Mouse (Mus musculus): ENCODE measurements at regions not wholly inside any gene's neighbourhood (a gene's known extent, or its start where the extent isn't known, plus 50 kb on each side); places are given as distances from the start of the nearest gene placed in this dataset.

DNA sequence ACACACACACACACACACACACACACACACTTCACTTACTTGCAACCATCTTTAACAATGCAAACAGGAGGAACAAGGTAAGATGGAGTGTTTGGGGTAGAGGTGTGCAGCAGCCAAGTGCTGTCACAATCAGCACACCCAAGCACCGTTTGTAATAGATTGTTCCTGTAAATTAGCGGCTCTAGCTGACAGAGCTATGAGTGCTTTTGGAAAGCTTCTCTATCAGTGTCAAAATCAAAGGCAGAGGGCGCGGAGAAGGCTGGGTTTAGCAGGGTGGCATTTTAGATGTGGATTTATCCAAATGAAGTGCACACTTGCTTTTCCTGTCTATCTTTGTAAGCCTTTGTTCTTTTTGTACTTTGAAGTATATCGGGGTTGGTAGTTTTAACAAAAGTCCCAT is 184.6 kb downstream of the Cog6 start:
- Histone ChIP-seq H3K9me3 (no peaks in the 10 kb centered on the region), H3K27ac (replicated peaks) (no peak overlapping the region), H3K36me3 (no peaks in the 10 kb centered on the region), H3K4me3 (no peak overlapping the region), H3K27me3 (no peaks in the 10 kb centered on the region), H3K4me1 (peaks cover 4% of the 10 kb centered on the region; the same call in 1 of the 2 replicates), H3K9ac (replicated peaks) (no peak overlapping the region), H3K4me2 (replicated peaks) (no peak overlapping the region)
- WGBS: 88% methylated on average over 5 of the region's 5 CpGs
- ATAC-seq (ENCODE audit: low FRiP score, low read depth): no peak

DNA sequence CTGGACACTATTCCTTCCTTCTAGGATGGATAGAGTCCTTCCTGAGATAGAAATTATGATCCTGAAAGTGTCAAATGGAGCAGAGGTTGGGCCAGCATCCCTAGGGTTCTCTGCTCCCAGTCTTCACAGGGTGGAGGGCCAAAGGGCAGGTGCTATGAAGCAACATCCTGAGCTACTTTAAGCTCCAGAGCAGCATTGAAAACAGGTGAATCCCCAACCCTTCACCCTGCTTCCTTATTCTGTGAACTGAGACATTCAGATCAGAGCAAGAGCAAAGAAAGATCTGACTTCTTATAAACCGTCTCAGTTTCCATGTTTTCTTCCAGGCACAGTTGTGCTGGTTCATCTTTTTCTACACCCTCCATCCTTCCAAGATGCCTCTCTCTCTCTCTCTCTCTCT is 185.1 kb downstream of the Cog6 start:
- Histone ChIP-seq H3K4me1 (0 out of 2 replicates have a peak, but pooled peaks cover 4% of the 10 kb centered on the region), H3K9ac (replicated peaks) (no peak overlapping the region), H3K36me3 (no peaks in the 10 kb centered on the region), H3K27me3 (no peaks in the 10 kb centered on the region), H3K27ac (replicated peaks) (no peak overlapping the region), H3K4me3 (no peak overlapping the region), H3K4me2 (replicated peaks) (no peak overlapping the region), H3K9me3 (no peaks in the 10 kb centered on the region)
- no peak for ATAC-seq (ENCODE audit: low FRiP score, low read depth)
- 95% methylated on average over 1 of the region's 1 CpGs for WGBS

DNA sequence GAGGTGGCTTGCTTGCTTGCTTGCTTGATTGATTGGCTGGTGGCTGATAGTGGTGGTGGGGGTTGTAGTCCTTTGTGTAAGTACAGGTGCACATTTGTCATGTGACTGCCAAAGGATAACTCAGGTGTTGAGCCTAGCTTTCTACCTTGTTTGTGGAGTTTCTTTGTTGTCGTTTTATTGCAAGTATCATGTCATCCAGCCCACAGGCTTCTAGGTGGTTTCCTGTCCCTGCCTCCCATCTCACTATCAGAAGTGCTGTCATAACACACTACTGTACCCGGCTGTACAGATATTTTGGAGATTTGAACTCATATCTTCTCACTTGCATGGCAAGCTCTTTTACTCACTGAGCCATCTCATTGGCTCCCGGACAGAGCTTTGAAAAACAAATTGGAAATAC is 186.9 kb downstream of the Cog6 start:
- H3K4me2 ChIP-seq (replicated peaks): no peak overlapping the region
- no peak overlapping the region for H3K4me3 ChIP-seq
- H3K9ac ChIP-seq (replicated peaks): no peak overlapping the region
- no peak for ATAC-seq (ENCODE audit: low FRiP score, low read depth)
- no peaks in the 10 kb centered on the region for H3K4me1 ChIP-seq
- no peaks in the 10 kb centered on the region for H3K9me3 ChIP-seq
- H3K27me3 ChIP-seq: no peaks in the 10 kb centered on the region
- H3K27ac ChIP-seq (replicated peaks): no peak overlapping the region
- no peaks in the 10 kb centered on the region for H3K36me3 ChIP-seq
- 88% methylated on average over 3 of the region's 3 CpGs for WGBS

DNA sequence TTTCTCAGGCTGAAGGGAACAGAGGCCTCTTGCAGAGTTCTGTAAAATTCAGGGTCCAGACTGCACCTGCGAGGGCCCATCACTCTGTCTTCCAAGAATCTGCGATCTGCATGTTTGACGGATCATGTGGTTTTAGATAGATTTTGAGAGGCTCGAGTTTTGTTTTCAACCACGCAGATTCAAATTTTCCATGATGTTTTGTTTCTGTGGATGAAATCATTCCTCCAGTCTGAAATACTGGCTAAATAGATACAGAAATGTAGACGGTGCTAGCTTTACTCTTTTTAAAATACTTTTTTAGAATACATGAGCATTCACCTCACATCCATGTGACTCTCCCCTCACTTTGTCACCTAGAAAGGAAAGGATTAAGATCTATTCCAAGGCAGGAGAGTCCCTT is 188.0 kb downstream of the Cog6 start:
- Histone ChIP-seq H3K4me2 (replicated peaks) (no peak overlapping the region), H3K36me3 (no peaks in the 10 kb centered on the region), H3K4me1 (no peaks in the 10 kb centered on the region), H3K9ac (replicated peaks) (no peak overlapping the region), H3K9me3 (no peaks in the 10 kb centered on the region), H3K27ac (replicated peaks) (no peak overlapping the region), H3K27me3 (no peaks in the 10 kb centered on the region), H3K4me3 (no peak overlapping the region)
- ATAC-seq (ENCODE audit: low FRiP score, low read depth): no peak
- WGBS: 97% methylated on average over 6 of the region's 6 CpGs

DNA sequence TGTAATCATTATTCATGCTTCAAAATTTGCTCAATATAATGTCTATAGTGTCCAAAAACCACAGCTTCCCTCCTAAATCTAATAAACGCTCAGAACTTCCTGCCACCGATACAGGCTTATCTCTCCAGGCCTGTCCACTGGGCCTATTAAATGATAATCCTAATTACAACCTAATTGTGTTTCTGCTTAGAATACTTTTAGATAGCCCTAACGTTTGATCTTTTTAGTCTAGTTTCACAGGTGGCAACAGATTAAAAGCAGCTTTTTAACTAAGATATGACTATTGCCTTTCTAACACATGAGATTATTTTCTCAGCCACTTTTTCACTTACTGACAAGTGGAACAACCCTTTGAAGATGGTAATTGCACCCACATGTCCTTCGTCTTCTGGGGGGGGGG is 188.6 kb downstream of the Cog6 start:
- H3K36me3 ChIP-seq: no peaks in the 10 kb centered on the region
- no peak for ATAC-seq (ENCODE audit: low FRiP score, low read depth)
- no peak overlapping the region for H3K4me2 ChIP-seq (replicated peaks)
- H3K27me3 ChIP-seq: no peaks in the 10 kb centered on the region
- WGBS: 73% methylated on average over 4 of the region's 4 CpGs
- H3K9ac ChIP-seq (replicated peaks): no peak overlapping the region
- no peak overlapping the region for H3K27ac ChIP-seq (replicated peaks)
- H3K9me3 ChIP-seq: no peaks in the 10 kb centered on the region
- no peak overlapping the region for H3K4me3 ChIP-seq
- H3K4me1 ChIP-seq: no peaks in the 10 kb centered on the region

DNA sequence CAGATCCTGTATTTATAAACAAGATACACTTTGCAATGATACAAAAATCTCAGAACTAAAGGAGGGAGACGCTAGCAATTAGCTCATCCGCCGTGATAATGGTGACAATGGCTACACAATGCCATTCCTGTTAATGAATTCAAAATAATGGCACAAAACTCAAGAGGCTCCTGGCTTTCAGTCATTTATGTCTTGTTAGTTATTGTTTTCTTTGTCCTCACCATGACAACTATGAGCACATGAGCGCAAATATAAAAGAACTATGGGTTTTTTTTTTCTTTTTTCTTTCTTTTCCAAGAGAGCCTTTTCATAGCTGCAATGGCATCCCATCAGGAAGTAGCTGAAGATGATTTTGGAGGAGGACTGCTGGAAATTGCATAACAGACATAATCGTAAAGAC is 194.2 kb downstream of the Cog6 start:
- Histone ChIP-seq H3K36me3 (no peaks in the 10 kb centered on the region), H3K9ac (replicated peaks) (no peak overlapping the region), H3K4me2 (replicated peaks) (no peak overlapping the region), H3K4me1 (peaks cover 7% of the 10 kb centered on the region; the same call in 1 of the 2 replicates), H3K27ac (replicated peaks) (no peak overlapping the region), H3K9me3 (no peaks in the 10 kb centered on the region), H3K27me3 (peaks cover 7% of the 10 kb centered on the region; the same call in 1 of the 2 replicates), H3K4me3 (no peak overlapping the region)
- ATAC-seq (ENCODE audit: low FRiP score, low read depth): no peak
- 71% methylated on average over 5 of the region's 5 CpGs for WGBS

DNA sequence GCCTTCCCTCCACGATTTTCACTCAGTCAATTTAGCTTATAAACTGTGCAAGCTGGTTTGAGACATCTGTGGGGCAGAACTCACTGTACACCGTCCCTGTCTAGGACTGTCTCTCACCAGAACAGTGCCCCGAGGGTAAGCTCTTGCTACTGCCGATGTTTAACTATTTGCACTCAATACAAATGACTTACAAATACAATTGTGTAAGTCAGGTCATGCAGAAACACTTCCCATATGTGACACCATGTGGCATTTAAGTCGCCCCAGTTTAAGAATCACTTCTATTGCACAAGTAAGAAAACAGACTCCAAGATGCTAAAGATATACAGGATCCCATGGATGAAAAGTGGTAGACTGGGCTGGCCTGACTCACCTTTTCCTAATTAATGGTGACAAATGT is 195.6 kb downstream of the Cog6 start:
- Histone ChIP-seq H3K9me3 (no peaks in the 10 kb centered on the region), H3K9ac (replicated peaks) (no peak overlapping the region), H3K27me3 (peaks cover 10% of the 10 kb centered on the region; the same call in 1 of the 2 replicates), H3K27ac (replicated peaks) (no peak overlapping the region), H3K36me3 (no peaks in the 10 kb centered on the region), H3K4me2 (replicated peaks) (no peak overlapping the region), H3K4me1 (peaks cover 7% of the 10 kb centered on the region; the same call in 1 of the 2 replicates), H3K4me3 (no peak overlapping the region)
- ATAC-seq (ENCODE audit: low FRiP score, low read depth): no peak
- 40% methylated on average over 5 of the region's 5 CpGs for WGBS

DNA sequence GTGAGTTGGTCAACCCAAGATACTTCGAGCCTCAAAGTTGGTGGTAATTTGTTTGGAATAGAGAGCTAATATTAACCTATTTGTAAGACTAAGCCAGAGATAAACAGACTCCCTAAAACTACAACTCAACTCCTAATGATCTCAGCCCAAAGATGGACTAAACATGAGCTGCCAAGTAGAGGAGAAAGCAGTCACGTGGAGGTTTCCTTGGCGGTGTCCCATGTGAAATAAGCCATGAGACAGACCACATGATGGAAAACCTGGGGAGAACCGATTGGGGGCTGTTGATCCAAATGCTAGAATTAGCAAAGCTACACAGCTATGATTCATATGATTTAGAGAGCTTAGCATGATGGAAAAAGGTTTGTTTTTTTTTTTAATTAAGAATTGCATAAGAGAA is 198.6 kb downstream of the Cog6 start:
- ATAC-seq (ENCODE audit: low FRiP score, low read depth): no peak
- no peaks in the 10 kb centered on the region for H3K9me3 ChIP-seq
- H3K9ac ChIP-seq (replicated peaks): no peak overlapping the region
- no peak overlapping the region for H3K4me3 ChIP-seq
- H3K27ac ChIP-seq (replicated peaks): no peak overlapping the region
- peaks cover 10% of the 10 kb centered on the region; the same call in 1 of the 2 replicates for H3K27me3 ChIP-seq
- H3K36me3 ChIP-seq: no peaks in the 10 kb centered on the region
- WGBS: 87% methylated on average over 4 of the region's 4 CpGs
- H3K4me1 ChIP-seq: peaks cover 21% of the 10 kb centered on the region
- no peak overlapping the region for H3K4me2 ChIP-seq (replicated peaks)

DNA sequence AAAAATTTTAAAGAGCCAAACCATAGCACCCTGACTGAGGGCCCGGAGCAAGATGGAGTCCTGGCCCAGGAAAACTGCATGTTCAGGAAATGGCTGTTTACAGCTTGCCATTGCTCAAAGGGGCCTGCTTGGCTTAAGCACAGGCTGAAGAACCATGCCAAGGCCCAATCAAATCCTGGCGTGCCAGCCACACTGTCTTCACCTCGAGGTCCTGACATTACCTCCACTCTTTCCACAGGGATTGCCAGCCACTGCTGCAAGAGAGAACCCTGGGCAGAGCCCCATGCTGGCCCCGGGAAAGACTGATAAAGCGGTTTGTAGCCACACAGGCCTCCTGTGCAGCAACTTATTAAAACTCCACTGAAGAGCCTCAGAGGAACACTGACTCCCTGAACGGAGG is 199.6 kb downstream of the Cog6 start:
- WGBS: 90% methylated on average over 6 of the region's 6 CpGs
- H3K9ac ChIP-seq (replicated peaks): no peak overlapping the region
- peaks cover 10% of the 10 kb centered on the region; the same call in 1 of the 2 replicates for H3K27me3 ChIP-seq
- no peak overlapping the region for H3K27ac ChIP-seq (replicated peaks)
- ATAC-seq (ENCODE audit: low FRiP score, low read depth): no peak
- peaks cover 20% of the 10 kb centered on the region for H3K4me1 ChIP-seq
- H3K4me3 ChIP-seq: no peak overlapping the region
- no peaks in the 10 kb centered on the region for H3K9me3 ChIP-seq
- H3K36me3 ChIP-seq: no peaks in the 10 kb centered on the region
- no peak overlapping the region for H3K4me2 ChIP-seq (replicated peaks)

DNA sequence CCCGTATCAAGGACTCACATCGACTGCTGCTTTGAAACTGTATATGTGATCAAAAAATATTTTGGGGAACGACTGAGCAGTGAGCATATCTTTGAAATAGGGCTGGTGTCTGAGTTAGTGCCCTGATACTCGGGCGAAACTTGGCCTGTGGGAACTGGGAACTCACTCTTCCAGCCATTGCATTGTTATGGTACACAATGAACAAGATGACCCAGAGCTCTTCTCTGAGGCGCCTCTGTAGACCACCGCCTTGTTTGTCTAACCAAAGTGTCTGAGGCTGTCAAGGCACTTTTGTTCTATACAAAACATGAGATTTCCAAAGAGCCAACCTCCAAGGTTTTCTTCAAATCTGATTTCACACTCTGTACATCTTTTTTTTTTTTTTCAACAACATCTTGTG is 201.5 kb downstream of the Cog6 start:
- Histone ChIP-seq H3K9ac (replicated peaks) (no peak overlapping the region), H3K9me3 (no peaks in the 10 kb centered on the region), H3K27ac (replicated peaks) (no peak overlapping the region), H3K4me2 (replicated peaks) (0 out of 2 replicates have a peak overlapping the region, but pooled peaks have one; percentile 5), H3K36me3 (no peaks in the 10 kb centered on the region), H3K4me3 (no peak overlapping the region), H3K27me3 (peaks cover 6% of the 10 kb centered on the region; the same call in 1 of the 2 replicates), H3K4me1 (peaks cover 14% of the 10 kb centered on the region)
- WGBS: 44% methylated on average over 7 of the region's 7 CpGs
- ATAC-seq (ENCODE audit: low FRiP score, low read depth): no peak

DNA sequence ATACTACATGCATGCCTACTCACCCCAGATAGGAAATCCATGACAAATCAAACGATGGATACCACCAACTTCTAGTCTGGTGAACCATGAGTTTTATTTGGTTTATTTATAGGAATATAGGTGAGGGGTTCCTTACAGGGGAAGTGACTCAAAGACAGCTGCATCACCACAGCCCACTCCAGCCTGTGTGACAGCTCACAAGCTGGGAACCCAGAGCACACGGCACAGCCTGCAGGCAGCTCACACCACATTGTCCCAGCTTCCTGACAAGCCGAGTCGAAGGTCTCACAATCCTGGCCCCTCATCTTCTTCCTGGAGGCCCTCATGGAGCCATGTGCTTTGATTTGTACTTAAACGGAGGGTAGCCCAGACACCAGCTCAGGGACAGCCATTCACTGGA is 214.7 kb downstream of the Cog6 start:
- H3K4me1 ChIP-seq: no peaks in the 10 kb centered on the region
- H3K36me3 ChIP-seq: no peaks in the 10 kb centered on the region
- no peak overlapping the region for H3K4me2 ChIP-seq (replicated peaks)
- ATAC-seq (ENCODE audit: low FRiP score, low read depth): no peak
- no peak overlapping the region for H3K9ac ChIP-seq (replicated peaks)
- no peak overlapping the region for H3K27ac ChIP-seq (replicated peaks)
- H3K9me3 ChIP-seq: no peaks in the 10 kb centered on the region
- no peaks in the 10 kb centered on the region for H3K27me3 ChIP-seq
- no peak overlapping the region for H3K4me3 ChIP-seq
- WGBS: 85% methylated on average over 5 of the region's 5 CpGs

DNA sequence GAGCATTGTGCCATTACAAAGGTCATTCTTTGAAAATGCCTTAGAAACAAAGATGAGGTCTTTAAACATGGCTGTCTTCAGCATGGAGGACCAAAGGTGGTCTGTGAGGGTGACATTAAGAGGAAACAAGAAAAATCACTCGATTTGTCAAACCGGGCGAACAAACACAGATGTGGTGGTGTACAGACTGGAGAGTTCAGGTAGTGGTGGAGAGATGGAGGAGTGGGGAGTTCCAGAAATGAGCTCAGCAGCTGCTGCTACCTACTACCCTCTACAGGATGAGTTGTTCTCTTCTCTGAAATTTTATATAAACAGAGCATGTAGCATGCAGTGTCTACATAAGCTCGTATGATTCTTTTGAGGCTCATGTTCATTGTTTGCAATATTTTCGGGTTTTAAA is 215.6 kb downstream of the Cog6 start:
- Histone ChIP-seq H3K9me3 (no peaks in the 10 kb centered on the region), H3K9ac (replicated peaks) (no peak overlapping the region), H3K4me1 (no peaks in the 10 kb centered on the region), H3K27me3 (no peaks in the 10 kb centered on the region), H3K27ac (replicated peaks) (no peak overlapping the region), H3K4me2 (replicated peaks) (no peak overlapping the region), H3K36me3 (no peaks in the 10 kb centered on the region), H3K4me3 (no peak overlapping the region)
- no peak for ATAC-seq (ENCODE audit: low FRiP score, low read depth)
- WGBS: 94% methylated on average over 5 of the region's 5 CpGs

DNA sequence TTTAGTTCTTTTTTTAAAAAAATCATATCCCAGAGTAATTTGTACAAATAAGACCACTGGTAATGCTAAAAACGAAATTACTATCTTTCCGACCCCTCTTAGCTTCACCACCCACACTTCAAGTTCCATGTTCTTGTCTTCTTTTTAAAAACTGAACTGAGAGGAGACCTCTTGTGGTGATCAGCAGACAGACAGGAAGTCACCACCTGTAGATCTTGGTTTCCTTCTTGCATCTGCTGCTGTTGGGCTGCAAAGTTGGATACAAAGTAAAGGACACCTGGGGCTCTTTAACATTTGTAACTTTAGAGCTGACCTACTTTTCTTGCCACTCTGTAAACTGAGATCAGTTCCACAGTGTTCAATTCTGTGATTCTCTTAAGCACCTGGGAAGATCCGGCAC is 216.4 kb downstream of the Cog6 start:
- 85% methylated on average over 3 of the region's 3 CpGs for WGBS
- H3K4me2 ChIP-seq (replicated peaks): no peak overlapping the region
- no peaks in the 10 kb centered on the region for H3K36me3 ChIP-seq
- no peak overlapping the region for H3K9ac ChIP-seq (replicated peaks)
- no peak overlapping the region for H3K4me3 ChIP-seq
- ATAC-seq (ENCODE audit: low FRiP score, low read depth): no peak
- no peaks in the 10 kb centered on the region for H3K9me3 ChIP-seq
- H3K4me1 ChIP-seq: no peaks in the 10 kb centered on the region
- H3K27me3 ChIP-seq: no peaks in the 10 kb centered on the region
- H3K27ac ChIP-seq (replicated peaks): no peak overlapping the region
